Mouse (Mus musculus): ENCODE results near the gene Ehd1. TPM values are rescaled to one million over a fixed set of nuclear protein-coding genes. Genes with fewer than 3 reads are reported as not detected.
"Not testable (repeated sequence)": the region's sequence is repeated elsewhere in the genome, so short reads cannot be mapped to it uniquely, and the experiment has no call there.

The Ehd1 gene
- total RNA-seq, 1 experiment, result 162 TPM

- TF ChIP-seq CHD2 (IDR thresholded peaks at IDR 0.05; ENCODE audit: low read depth, low read length) (no peak), ZC3H11A (IDR thresholded peaks at IDR 0.05; ENCODE audit: borderline replicate concordance, low read depth, low read length) (no peak), MAFK (IDR thresholded peaks at IDR 0.05; ENCODE audit: insufficient read depth, low read depth, low read length) (no peak), HCFC1 (IDR thresholded peaks at IDR 0.05; ENCODE audit: borderline replicate concordance, insufficient read depth, low read length) (no peak)
- H3K9me3 ChIP-seq (ENCODE audit: control insufficient read depth, insufficient read depth, low read depth, low read length), result no peaks in the 10 kb centered on the region
- no peak overlapping the region for H3K9ac ChIP-seq (ENCODE audit: insufficient read depth, low read depth, low read length, poor library complexity, severe bottlenecking)
- peaks cover 0 to 17% of the 10 kb centered on the region in 2 experiments; a peak in 2 of 4 replicates for H3K4me1 ChIP-seq (ENCODE audit: control insufficient read depth in 2 of 2, insufficient read depth in 2 of 2, low read length in 2 of 2, poor library complexity in 1 of 2)
- no peak overlapping the region for H3K27ac ChIP-seq (ENCODE audit: insufficient read depth, low read depth, low read length, poor library complexity, severe bottlenecking)
- no peak overlapping the region for H3K4me3 ChIP-seq (ENCODE audit: insufficient read depth in 1 of 2, low read depth in 1 of 2, low read length in 2 of 2, poor library complexity in 1 of 2, severe bottlenecking in 1 of 2)
- peaks cover 23% of the 10 kb centered on the region for H3K36me3 ChIP-seq (ENCODE audit: control insufficient read depth, insufficient read depth, low read length, poor library complexity, severe bottlenecking)
- DNase-seq (ENCODE audit: low read depth, low spot score), result no peak
- in situ Hi-C loops (cut with MboI; ENCODE audit: low sequenced_read_pairs in 2 of 2, unreplicated experiment in 2 of 2), result no loop called here
Measured at GRCm38 (mm10) chr19:6288236-6288894, 11.8 kb downstream of the Ehd1 start.

DNA sequence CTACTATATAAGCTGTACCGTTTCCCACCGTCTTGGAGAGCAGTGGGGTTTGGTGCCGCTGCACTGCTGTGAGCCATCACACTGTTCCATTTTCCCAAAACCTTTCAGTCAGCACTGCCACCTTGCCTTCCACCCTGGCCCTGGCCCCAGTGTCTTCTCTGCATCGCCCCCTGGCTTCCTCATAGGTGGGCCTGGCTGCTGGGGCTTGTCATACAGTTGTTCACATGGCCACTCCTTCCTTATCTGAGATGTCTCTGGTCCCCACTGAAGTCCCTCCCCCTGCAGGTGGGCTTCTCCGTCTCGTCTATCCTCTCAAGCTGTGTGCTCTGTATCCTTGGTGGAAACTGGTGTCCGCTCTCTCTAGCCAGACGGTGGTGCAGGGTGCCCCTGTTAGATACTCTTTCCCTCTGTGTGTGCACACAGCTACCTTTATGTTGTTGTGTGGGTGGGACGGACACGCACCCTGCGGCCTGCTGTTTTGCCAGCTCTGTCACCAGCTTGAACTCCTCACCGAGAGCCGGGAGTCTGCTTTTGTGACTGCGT, 13.2 kb downstream of the Ehd1 start:
- no peak for DNase-seq (ENCODE audit: low read depth, low spot score)
- H3K4me3 ChIP-seq (ENCODE audit: insufficient read depth in 1 of 2, low read depth in 1 of 2, low read length in 2 of 2, poor library complexity in 1 of 2, severe bottlenecking in 1 of 2), result no peak overlapping the region
- peaks cover 0 to 17% of the 10 kb centered on the region in 2 experiments; a peak in 2 of 4 replicates for H3K4me1 ChIP-seq (ENCODE audit: control insufficient read depth in 2 of 2, insufficient read depth in 2 of 2, low read length in 2 of 2, poor library complexity in 1 of 2)
- in situ Hi-C loops (cut with MboI; ENCODE audit: low sequenced_read_pairs in 2 of 2, unreplicated experiment in 2 of 2), result no loop called here
- H3K36me3 ChIP-seq (ENCODE audit: control insufficient read depth, insufficient read depth, low read length, poor library complexity, severe bottlenecking), result peaks cover 23% of the 10 kb centered on the region
- no peak overlapping the region; the same call in 1 of the 2 replicates for H3K9ac ChIP-seq (ENCODE audit: insufficient read depth, low read depth, low read length, poor library complexity, severe bottlenecking)
- H3K27ac ChIP-seq (ENCODE audit: insufficient read depth, low read depth, low read length, poor library complexity, severe bottlenecking), result no peak overlapping the region
- no peak for TF ChIP-seq CHD2 (IDR thresholded peaks at IDR 0.05; ENCODE audit: low read depth, low read length)
- no peak for TF ChIP-seq MAFK (IDR thresholded peaks at IDR 0.05; ENCODE audit: insufficient read depth, low read depth, low read length)
- no peak for TF ChIP-seq HCFC1 (IDR thresholded peaks at IDR 0.05; ENCODE audit: borderline replicate concordance, insufficient read depth, low read length)
- TF ChIP-seq ZC3H11A (IDR thresholded peaks at IDR 0.05; ENCODE audit: borderline replicate concordance, low read depth, low read length), result no peak
- no peak for TF ChIP-seq ZNF384 (IDR thresholded peaks at IDR 0.05; ENCODE audit: low read depth, low read length)
- no peaks in the 10 kb centered on the region for H3K9me3 ChIP-seq (ENCODE audit: control insufficient read depth, insufficient read depth, low read depth, low read length)

- in situ Hi-C loops (cut with MboI; ENCODE audit: low sequenced_read_pairs in 2 of 2, unreplicated experiment in 2 of 2), result not testable (repeated sequence)
Measured at GRCm38 (mm10) chr19:6290720-6291116, 14.2 kb downstream of the Ehd1 start.

DNA sequence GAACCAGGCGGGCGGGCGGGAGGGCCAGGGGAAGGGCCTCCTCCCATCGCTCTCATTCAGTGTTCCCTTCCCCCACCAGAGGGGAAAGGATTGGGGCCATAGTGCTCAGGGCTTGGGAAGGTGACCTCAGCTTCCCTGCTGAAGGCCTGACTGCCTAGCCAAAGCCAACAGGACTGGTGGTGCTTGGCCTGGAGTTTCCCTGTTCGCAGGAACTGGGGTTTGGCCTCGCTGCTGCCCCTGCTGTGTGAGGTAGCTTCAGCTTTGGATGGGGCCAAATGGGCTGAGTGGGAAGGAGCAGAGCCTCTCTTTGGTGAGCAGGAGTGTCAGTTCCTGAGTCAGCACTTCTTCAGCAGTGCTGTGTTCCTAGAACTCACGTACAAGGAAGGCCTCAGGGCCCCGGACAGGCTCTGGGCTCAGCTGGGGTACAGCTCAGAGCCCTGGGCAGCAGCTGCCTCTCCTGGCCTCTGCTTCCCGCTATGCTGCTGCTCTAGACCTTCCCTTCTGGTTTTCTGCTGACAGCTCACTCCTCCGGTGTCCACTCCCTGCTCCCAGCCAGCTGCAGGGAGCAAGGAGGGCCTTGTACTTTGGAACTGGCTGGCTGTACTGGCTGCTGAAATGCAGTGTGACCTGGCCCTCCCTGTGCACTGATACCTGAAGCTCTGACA, 14.7 kb downstream of the Ehd1 start:
- peak overlapping the region; percentile 32 for H3K27ac ChIP-seq (ENCODE audit: insufficient read depth, low read depth, low read length, poor library complexity, severe bottlenecking)
- peak overlapping the region; percentile 15 for H3K9ac ChIP-seq (ENCODE audit: insufficient read depth, low read depth, low read length, poor library complexity, severe bottlenecking)
- in situ Hi-C loops (cut with MboI; ENCODE audit: low sequenced_read_pairs in 2 of 2, unreplicated experiment in 2 of 2), result no loop called here

More at GRCm38 (mm10) chr19:6290720-6291116, 14.2 kb downstream of the Ehd1 start:
- DNase-seq (ENCODE audit: low read depth, low spot score); H3K4me3 ChIP-seq (ENCODE audit: insufficient read depth in 1 of 2, low read depth in 1 of 2, low read length in 2 of 2, poor library complexity in 1 of 2, severe bottlenecking in 1 of 2); H3K9me3 ChIP-seq (ENCODE audit: control insufficient read depth, insufficient read depth, low read depth, low read length): not testable (repeated sequence)
- Histone ChIP-seq H3K4me1 (ENCODE audit: control insufficient read depth in 2 of 2, insufficient read depth in 2 of 2, low read length in 2 of 2, poor library complexity in 1 of 2) (peaks cover 0 to 17% of the 10 kb centered on the region in 2 experiments; a peak in 2 of 4 replicates), H3K9ac (ENCODE audit: insufficient read depth, low read depth, low read length, poor library complexity, severe bottlenecking) (peak overlapping the region; percentile 40; the same call in 1 of the 2 replicates), H3K36me3 (ENCODE audit: control insufficient read depth, insufficient read depth, low read length, poor library complexity, severe bottlenecking) (peaks cover 24% of the 10 kb centered on the region), H3K27ac (ENCODE audit: insufficient read depth, low read depth, low read length, poor library complexity, severe bottlenecking) (peak overlapping the region; percentile 32; the same call in 1 of the 2 replicates)

More for the DNA sequence above, 14.7 kb downstream of the Ehd1 start:
- no peak for TF ChIP-seq HCFC1 (IDR thresholded peaks at IDR 0.05; ENCODE audit: borderline replicate concordance, insufficient read depth, low read length)
- TF ChIP-seq MAFK (IDR thresholded peaks at IDR 0.05; ENCODE audit: insufficient read depth, low read depth, low read length), result peak; percentile 93
- DNase-seq (ENCODE audit: low read depth, low spot score), result no peak
- H3K36me3 ChIP-seq (ENCODE audit: control insufficient read depth, insufficient read depth, low read length, poor library complexity, severe bottlenecking), result peaks cover 22% of the 10 kb centered on the region
- H3K4me1 ChIP-seq (ENCODE audit: control insufficient read depth in 2 of 2, insufficient read depth in 2 of 2, low read length in 2 of 2, poor library complexity in 1 of 2), result peaks cover 0 to 18% of the 10 kb centered on the region in 2 experiments; a peak in 2 of 4 replicates
- H3K9me3 ChIP-seq (ENCODE audit: control insufficient read depth, insufficient read depth, low read depth, low read length), result no peaks in the 10 kb centered on the region
- peak overlapping the region in 1 of 2 experiments; percentile 2; a peak in 1 of 4 replicates for H3K4me3 ChIP-seq (ENCODE audit: insufficient read depth in 1 of 2, low read depth in 1 of 2, low read length in 2 of 2, poor library complexity in 1 of 2, severe bottlenecking in 1 of 2)
